Mouse (Mus musculus): ENCODE results near the gene Polr2j.

DNA sequence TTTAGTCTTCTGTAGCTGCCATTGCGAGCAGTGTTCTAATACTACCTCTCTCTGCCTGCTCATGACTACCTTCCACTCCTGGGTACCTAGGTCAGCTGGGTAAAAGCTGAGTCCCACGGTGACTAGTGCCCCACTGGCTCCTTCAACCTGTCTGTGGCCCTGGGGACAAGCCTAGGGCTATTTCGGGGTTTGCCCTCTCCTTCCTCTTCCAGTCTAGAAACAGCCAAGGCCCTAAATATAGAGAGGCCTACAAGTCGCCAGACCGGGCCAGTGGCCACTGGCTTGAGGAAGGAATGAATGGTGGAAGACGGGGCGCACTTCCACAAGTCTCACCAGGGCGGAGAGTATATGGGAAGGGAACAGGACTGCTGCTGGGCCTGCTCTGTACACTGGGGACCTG, 30.1 kb upstream of the Polr2j start:
- TF ChIP-seq CTCF (IDR thresholded peaks at IDR 0.05; ENCODE audit: low read depth) (no peak), EP300 (IDR thresholded peaks at IDR 0.05; ENCODE audit: low read depth) (no peak)

All from liver, postnatal 0 days (tissue).